Mouse (Mus musculus) ES-Bruce4 (cell line): ENCODE data around the gene Epc2.

Experiments
- EP300 ChIP-seq: IDR thresholded peaks from 2 replicates; pipeline ENCODE4 v1.6.1; 2011; ENCODE audit warnings: low read depth, low read length; ENCODE audit not compliant: insufficient read depth
- POLR2A ChIP-seq: IDR thresholded peaks from one replicate; pipeline ENCODE4 v1.8.1; 2011; ENCODE audit warnings: low read length; ENCODE audit not compliant: insufficient read depth

DNA sequence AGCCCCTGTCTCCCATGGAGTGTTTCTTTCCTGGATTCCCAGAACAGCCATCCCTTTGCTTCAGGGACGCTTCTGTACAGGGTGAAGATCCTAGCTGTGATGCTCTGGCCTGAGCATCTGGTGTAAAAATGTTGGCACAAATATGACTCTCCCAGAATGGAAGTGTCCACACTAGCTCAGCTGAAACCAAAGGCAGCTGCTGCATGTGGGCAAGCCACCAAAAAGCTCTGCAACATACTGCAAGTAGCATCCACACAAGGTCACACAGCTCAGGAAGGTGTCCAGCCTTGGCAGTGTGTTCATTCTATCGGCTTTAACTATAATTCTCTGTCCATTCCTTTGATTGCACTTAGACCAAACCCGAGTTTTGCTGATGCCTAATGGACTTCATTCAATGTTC, 129.3 kb downstream of the Epc2 start:
- TF ChIP-seq POLR2A (no peak), EP300 (no peak)
